Mouse (Mus musculus) gastrocnemius, postnatal 25 days (tissue): Measurements from ENCODE around the gene Hoxd4. TPM values are rescaled to one million over a fixed set of nuclear protein-coding genes. Genes with fewer than 3 reads are reported as not detected.

Experiments used
- microRNA-seq, 2 experiments: library from miRNA; unstranded; fragments of <30 nt; microRNA quantifications; one replicate each; pipeline ENCODE4 v1.2.0; 2021; ENCODE audit warnings: borderline replicate concordance in 2 of 2
- total RNA-seq, 2 experiments: library from RNA; stranded (reverse); gene quantifications; 1 replicate in 1 of 2; 2 replicates in 1 of 2; pipeline ENCODE4 v1.2.3; 2021

The Hoxd4 gene
- total RNA-seq, 2 experiments from 2014 or later, result 1.4 to 2.2 TPM

Small RNAs within 50 kb of the gene (microRNA-seq; reads per million reads assigned to microRNA genes)
- gene Gm44463 (0 reads per million in 2 experiments), gene Mir10b (15,115 to 33,849 reads per million in 2 experiments)

Other genes with a start within 250 kb of the Hoxd4 start
- gene Lnpk, start 132.5 kb upstream of the Hoxd4 start, total RNA-seq, result 10 to 100 TPM; 43.6 to 48.4 TPM
- under 1 TPM in 1 of 2 experiments, not detected in 1; 0.08 TPM for gene Evx2, start 52.4 kb upstream of the Hoxd4 start, total RNA-seq
- gene Hoxd13, start 43.6 kb upstream of the Hoxd4 start, total RNA-seq, result not detected
- gene Hoxd12, start 36.9 kb upstream of the Hoxd4 start, total RNA-seq, result not detected
- under 1 TPM in 1 of 2 experiments, not detected in 1; 0.26 TPM for gene Hoxd11, start 32.4 kb upstream of the Hoxd4 start, total RNA-seq
- 1 to 10 TPM; 1.5 to 4.5 TPM for gene Hoxd10, start 20.0 kb upstream of the Hoxd4 start, total RNA-seq
- gene Hoxd9, start 14.2 kb upstream of the Hoxd4 start, total RNA-seq, result 10 to 100 TPM in 1 of 2 experiments, 1 to 10 TPM in 1; 5.7 to 14.7 TPM
- gene Hoxd8, start 7.3 kb upstream of the Hoxd4 start, total RNA-seq, result 10 to 100 TPM; 11.7 to 30.6 TPM
- gene Hoxd3, start within 50 bp of the Hoxd4 start, total RNA-seq, result not detected
- under 1 TPM in 1 of 2 experiments, not detected in 1; 0.27 TPM for gene Gm28230, start 14.8 kb downstream of the Hoxd4 start, total RNA-seq
- gene Hoxd1, start 51.1 kb downstream of the Hoxd4 start, total RNA-seq, result not detected
- gene Mtx2, start 113.9 kb downstream of the Hoxd4 start, total RNA-seq, result 10 to 100 TPM; 33.2 to 43.5 TPM